Mouse (Mus musculus): ENCODE measurements around the gene Tmem160. TPM values are rescaled to one million over a fixed set of nuclear protein-coding genes. Genes with fewer than 3 reads are reported as not detected.

The Tmem160 gene
- total RNA-seq, 2 experiments from 2014 or later: 68.0 to 69.0 TPM

DNA sequence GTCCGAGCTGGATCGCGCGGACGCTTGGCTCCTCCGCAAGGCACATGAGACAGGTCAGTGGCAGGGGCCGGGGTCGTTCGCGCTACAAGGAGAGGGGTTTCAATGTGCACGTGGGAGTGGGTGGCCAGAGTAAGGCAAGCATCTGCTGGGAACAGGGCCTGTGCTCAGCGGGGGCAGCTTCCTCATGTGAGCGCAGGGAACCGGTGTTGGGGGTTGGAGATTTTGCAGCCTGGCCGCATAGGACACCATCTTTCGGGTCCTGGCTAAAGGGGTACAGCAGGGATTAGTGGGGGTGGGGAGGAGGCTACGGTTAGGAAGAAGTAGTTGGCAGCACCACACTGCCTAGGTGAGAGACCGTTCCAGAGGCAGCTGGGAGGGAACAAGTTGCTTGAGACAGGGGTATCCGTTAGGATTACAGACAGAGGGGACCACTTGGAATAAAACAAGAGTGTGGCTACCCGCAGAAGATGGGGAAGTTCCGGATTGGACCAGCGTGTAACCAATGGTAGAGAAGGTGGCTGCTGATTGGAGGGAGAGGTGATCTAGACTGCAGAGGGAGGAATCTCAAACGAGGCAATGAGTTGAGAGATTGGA is 636 bp downstream of the Tmem160 start:
- Histone ChIP-seq H3K4me3 (peak overlapping the region; percentile 85), H3K27ac (peak overlapping the region; percentile 76)
- peak; percentile 53 to 56 for DNase-seq (ENCODE audit: extremely low spot score in 1 of 2, low spot score in 2 of 2)
- intact Hi-C loops (cut with DNase I): no loop called here
- no peak for TF ChIP-seq CTCF (IDR thresholded peaks at IDR 0.05)

- Histone ChIP-seq H3K4me3 (no peak overlapping the region), H3K27ac (no peak overlapping the region)
- no peak for DNase-seq (ENCODE audit: extremely low spot score in 1 of 2, low spot score in 2 of 2)
- intact Hi-C loops (cut with DNase I): no loop called here
- TF ChIP-seq CTCF (IDR thresholded peaks at IDR 0.05): no peak
Measured at GRCm38 (mm10) chr7:16455016-16455415, 2.4 kb downstream of the Tmem160 start.

GRCm38 (mm10) chr7:16456289-16456688 is 3.7 kb downstream of the Tmem160 start:
- no peak for TF ChIP-seq CTCF (IDR thresholded peaks at IDR 0.05)
- no peak for DNase-seq (ENCODE audit: extremely low spot score in 1 of 2, low spot score in 2 of 2)
- Histone ChIP-seq H3K4me3 (no peak overlapping the region), H3K27ac (no peak overlapping the region)
- intact Hi-C loops (cut with DNase I): no loop called here

DNA sequence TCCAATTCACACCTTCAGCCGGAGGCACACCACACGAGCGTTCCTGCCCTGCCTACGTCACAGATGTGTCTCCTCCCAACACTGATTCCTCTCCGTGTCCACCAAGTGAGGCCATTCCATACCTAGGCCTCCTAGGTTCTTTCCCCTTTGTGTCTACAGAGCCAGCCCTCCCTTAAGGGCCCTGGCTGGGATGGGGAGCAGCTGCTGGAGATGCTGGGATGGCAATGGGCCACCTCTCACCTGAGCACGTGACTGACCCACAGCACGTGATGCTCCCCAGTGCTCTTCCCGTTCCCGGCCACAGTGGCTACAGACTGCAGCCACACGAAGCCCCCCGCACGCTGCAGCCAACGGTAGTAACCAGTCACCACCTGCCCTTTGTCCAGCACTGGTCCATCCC is 8.0 kb downstream of the Tmem160 start:
- TF ChIP-seq CTCF (IDR thresholded peaks at IDR 0.05): no peak
- Histone ChIP-seq H3K4me3 (no peak overlapping the region), H3K27ac (no peak overlapping the region)
- no peak for DNase-seq (ENCODE audit: extremely low spot score in 1 of 2, low spot score in 2 of 2)
- intact Hi-C loops (cut with DNase I): no loop called here

DNA sequence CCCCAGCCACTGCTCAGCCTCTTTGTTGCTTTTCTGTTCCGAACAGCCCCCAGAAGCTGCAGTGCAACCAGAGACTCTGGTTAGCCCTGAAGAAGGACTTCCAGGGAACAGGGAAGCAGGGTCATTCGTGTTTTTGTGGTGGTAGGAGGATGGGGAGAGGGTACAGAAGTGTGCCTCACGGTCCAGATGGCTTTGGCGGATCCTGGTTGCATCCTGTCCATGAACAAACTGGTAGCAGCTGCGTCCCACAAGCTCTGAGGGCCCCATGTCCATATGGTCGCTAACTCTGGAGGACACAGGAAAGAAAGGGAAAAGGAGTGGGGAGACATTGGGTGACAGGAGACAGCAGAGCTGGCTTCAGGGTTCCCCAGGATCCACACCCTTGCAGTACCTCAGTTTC is 8.6 kb downstream of the Tmem160 start:
- no peak for DNase-seq (ENCODE audit: extremely low spot score in 1 of 2, low spot score in 2 of 2)
- no peak overlapping the region for H3K27ac ChIP-seq
- TF ChIP-seq CTCF (IDR thresholded peaks at IDR 0.05): no peak
- H3K4me3 ChIP-seq: no peak overlapping the region
- intact Hi-C loops (cut with DNase I): no loop called here

- no peak for TF ChIP-seq CTCF (IDR thresholded peaks at IDR 0.05)
- intact Hi-C loops (cut with DNase I): no loop called here
- H3K27ac ChIP-seq: no peak overlapping the region
- no peak for DNase-seq (ENCODE audit: extremely low spot score in 1 of 2, low spot score in 2 of 2)
- H3K4me3 ChIP-seq: no peak overlapping the region
Measured at GRCm38 (mm10) chr7:16461705-16462104, 9.1 kb downstream of the Tmem160 start.

GRCm38 (mm10) chr7:16463214-16463613 is 10.6 kb downstream of the Tmem160 start:
- intact Hi-C loops (cut with DNase I): loop anchor here (1.0 kb wide), 1 partner anchor 67 kb away; no protein-coding TSS in a partner anchor
- Histone ChIP-seq H3K4me3 (no peak overlapping the region), H3K27ac (no peak overlapping the region)
- peak; percentile 96 for TF ChIP-seq CTCF (IDR thresholded peaks at IDR 0.05)
- peak; percentile 73 to 86 for DNase-seq (ENCODE audit: extremely low spot score in 1 of 2, low spot score in 2 of 2)

DNA sequence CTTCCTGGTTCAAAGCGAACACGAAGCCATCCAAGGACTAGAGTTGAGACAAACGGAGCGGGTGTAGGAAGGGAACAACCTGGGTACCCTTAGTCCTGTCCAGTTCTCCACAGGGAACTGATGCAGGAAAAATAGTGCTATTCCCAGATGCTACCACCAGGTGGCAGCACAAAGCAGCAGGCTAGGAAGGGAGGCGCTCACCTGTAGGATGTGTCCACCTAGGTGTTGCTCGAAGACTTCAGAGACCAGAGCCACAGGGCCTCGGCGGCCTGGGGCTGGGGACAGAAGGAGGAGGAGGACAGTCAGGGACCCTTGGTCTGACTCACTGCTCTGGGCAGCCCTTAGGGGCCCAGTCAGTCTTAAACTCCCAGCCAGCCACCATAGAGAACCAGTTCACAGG is 12.6 kb downstream of the Tmem160 start:
- intact Hi-C loops (cut with DNase I): loop anchor here (2.0 kb wide), 2 partner anchors 26 to 154 kb away; no protein-coding TSS in a partner anchor
- peak; percentile 61 to 81 for DNase-seq (ENCODE audit: extremely low spot score in 1 of 2, low spot score in 2 of 2)
- peak; percentile 95 for TF ChIP-seq CTCF (IDR thresholded peaks at IDR 0.05)
- no peak overlapping the region for H3K4me3 ChIP-seq
- no peak overlapping the region for H3K27ac ChIP-seq

DNA sequence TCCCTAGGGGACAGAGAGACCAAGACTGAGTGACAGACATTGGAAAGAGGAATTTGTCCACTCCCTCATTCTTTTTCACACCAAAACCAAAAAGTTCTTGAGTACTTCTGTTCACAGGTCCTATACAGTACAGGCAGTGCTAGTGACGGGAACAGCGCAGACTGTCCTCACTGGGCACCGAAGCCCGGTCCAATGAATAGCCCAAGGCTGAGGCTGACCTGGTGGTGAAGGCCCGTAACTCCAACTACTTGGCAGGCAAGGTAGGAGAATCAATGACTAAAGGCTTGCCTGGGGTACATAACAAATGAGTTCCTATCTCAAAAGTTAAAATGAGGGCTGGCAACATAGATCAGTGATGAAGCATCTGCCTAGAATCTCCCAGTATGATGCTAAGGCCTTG is 13.0 kb downstream of the Tmem160 start:
- DNase-seq (ENCODE audit: extremely low spot score in 1 of 2, low spot score in 2 of 2): no peak
- H3K27ac ChIP-seq: no peak overlapping the region
- H3K4me3 ChIP-seq: no peak overlapping the region
- no peak for TF ChIP-seq CTCF (IDR thresholded peaks at IDR 0.05)
- intact Hi-C loops (cut with DNase I): loop anchor here (2.0 kb wide), 2 partner anchors 25 to 153 kb away; no protein-coding TSS in a partner anchor

- TF ChIP-seq CTCF (IDR thresholded peaks at IDR 0.05): peak; percentile 40
- intact Hi-C loops (cut with DNase I): no loop called here
- Histone ChIP-seq H3K4me3 (no peak overlapping the region), H3K27ac (no peak overlapping the region)
- DNase-seq (ENCODE audit: extremely low spot score in 1 of 2, low spot score in 2 of 2): no peak
Measured at GRCm38 (mm10) chr7:16466565-16466964, 14.0 kb downstream of the Tmem160 start.

- no peak overlapping the region for H3K4me3 ChIP-seq
- H3K27ac ChIP-seq: no peak overlapping the region
- no peak for DNase-seq (ENCODE audit: extremely low spot score in 1 of 2, low spot score in 2 of 2)
- TF ChIP-seq CTCF (IDR thresholded peaks at IDR 0.05): no peak
- intact Hi-C loops (cut with DNase I): no loop called here
Measured at GRCm38 (mm10) chr7:16468115-16468514, 15.5 kb downstream of the Tmem160 start.

GRCm38 (mm10) chr7:16471549-16471948 is 19.0 kb downstream of the Tmem160 start:
- H3K27ac ChIP-seq: no peak overlapping the region
- TF ChIP-seq CTCF (IDR thresholded peaks at IDR 0.05): peak; percentile 53
- intact Hi-C loops (cut with DNase I): no loop called here
- H3K4me3 ChIP-seq: no peak overlapping the region
- DNase-seq (ENCODE audit: extremely low spot score in 1 of 2, low spot score in 2 of 2): no peak

DNA sequence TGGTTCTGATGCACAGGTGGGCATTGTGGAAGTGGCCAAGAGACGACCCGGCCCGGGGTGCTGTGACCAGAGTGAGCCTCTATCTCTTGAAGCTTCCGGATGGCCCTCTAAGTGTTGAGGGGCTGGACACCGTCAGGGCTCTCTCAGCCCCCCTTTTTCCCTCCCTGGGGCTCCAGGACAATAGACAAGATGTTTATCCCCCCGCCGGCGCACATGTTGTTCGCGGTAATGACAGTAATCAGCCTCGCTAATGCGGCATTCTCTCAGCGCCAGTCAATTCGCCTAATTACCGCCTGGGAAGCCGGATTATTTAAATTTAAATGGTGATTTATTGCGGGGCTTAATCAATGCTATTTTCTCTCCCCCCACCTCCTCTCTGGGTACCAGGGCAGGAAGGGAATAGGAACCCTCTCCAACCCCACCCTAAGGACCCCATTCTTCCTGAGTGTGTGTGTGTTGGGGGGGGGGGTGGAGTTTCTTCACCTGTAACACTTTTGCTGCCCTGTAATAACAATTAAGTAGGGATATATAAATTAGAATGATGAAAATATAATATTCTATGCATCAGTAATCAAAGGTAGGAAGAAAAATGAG is 19.6 kb downstream of the Tmem160 start:
- TF ChIP-seq CTCF (IDR thresholded peaks at IDR 0.05): no peak
- H3K27ac ChIP-seq: no peak overlapping the region
- intact Hi-C loops (cut with DNase I): no loop called here
- no peak for DNase-seq (ENCODE audit: extremely low spot score in 1 of 2, low spot score in 2 of 2)
- no peak overlapping the region for H3K4me3 ChIP-seq
